Mouse (Mus musculus): Measurements from ENCODE around the gene Dhx36.

DNA sequence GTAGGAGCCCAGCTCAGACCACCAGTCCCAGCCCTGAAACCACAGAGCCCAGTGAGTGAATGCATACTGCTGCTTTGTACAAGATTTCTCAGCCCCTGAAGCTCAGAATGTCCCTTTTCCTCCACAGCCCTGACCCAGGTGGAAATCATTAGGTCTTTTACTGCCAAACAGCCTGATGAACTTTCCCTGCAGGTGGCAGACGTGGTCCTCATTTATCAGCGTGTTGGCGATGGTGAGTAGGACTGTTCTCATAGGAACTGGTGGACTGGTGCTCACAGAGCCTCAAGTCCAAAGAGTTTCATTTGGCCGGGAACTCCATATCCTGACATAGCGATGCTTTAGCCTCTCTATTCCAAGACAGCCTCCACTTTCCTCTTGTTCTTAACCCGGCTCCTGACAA lies 47.3 kb downstream of the Dhx36 start:
- TF ChIP-seq CTCF (IDR thresholded peaks at IDR 0.05; ENCODE audit: low read depth, low read length) (no peak), POLR2A (IDR thresholded peaks at IDR 0.05; ENCODE audit: insufficient read depth, low read length) (no peak), EP300 (IDR thresholded peaks at IDR 0.05; ENCODE audit: insufficient read depth, low read depth, low read length) (no peak)
